Mouse (Mus musculus) cerebellum, postnatal 36 days (tissue): Measurements from ENCODE around the gene Egr2.

ENCODE experiments used
- DNase-seq, 2 experiments: peaks; one replicate each; pipeline ENCODE4 v3.0.0; 2021 to 2022; ENCODE audit warnings: mixed read lengths in 2 of 2

Egr2 gene

GRCm38 (mm10) chr10:67539401-67539730 is 4.1 kb downstream of the Egr2 start:
- no peak for DNase-seq

- no peak for DNase-seq
Observed at GRCm38 (mm10) chr10:67540591-67540990, 5.3 kb downstream of the Egr2 start.

GRCm38 (mm10) chr10:67547850-67548260 is 12.6 kb downstream of the Egr2 start:
- DNase-seq = peak in 1 of 2 experiments; percentile 27

DNA sequence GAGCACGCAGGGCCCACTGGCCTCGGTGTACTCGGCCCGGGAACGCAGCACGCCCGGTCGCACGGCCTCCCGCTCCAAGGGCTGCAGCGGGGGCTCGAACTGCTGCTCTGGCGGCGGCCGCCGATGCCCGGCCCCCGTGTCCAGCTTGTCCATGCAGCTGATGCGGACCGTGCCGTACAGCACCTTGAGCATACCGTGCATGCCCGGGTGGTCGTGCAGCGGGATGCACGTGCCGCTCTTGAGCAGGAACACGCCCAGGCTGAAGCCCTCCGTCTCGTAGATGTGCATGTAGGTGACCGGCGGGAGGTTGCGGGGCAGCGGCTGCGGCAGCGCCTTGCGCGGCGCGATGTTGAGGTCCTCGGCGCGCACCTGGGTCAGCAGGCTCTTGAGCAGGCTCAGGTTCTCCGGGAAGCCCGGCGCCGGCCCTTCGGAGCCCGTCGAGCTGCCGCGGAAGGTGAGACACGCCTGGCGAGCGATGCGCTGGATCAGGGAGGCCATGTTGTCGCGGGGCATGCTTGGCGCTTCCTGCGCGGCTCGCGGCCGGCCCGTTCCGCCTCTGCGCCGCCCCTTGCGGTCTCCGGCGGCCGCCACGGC is 13.1 kb downstream of the Egr2 start:
- no peak for DNase-seq

GRCm38 (mm10) chr10:67548877-67549731 is 13.8 kb downstream of the Egr2 start, which contains the start of gene Ado:
Gene Ado, minus strand, starts transcription at chr10:67548955.
- DNase-seq = peak; percentile 93 to 94

DNA sequence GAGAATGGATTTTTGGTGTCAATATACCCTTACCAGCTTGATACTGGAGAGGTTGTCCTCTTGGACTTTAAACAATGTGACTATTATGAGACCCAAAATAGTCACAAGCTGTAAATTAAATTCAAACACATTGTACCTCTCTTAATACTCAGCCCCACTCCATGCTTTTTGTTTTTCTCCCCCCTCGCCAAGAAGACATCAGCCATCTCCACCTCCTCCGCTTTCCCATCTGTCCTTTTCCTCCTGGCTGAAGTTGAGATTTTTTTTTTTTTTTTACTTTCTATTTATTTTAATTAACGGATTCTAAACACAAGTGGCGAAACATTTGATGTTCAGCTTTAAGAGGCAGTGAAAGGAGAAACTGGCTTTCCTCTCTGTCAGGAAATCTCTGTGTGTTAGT is 22.8 kb downstream of the Egr2 start:
- no peak for DNase-seq

DNA sequence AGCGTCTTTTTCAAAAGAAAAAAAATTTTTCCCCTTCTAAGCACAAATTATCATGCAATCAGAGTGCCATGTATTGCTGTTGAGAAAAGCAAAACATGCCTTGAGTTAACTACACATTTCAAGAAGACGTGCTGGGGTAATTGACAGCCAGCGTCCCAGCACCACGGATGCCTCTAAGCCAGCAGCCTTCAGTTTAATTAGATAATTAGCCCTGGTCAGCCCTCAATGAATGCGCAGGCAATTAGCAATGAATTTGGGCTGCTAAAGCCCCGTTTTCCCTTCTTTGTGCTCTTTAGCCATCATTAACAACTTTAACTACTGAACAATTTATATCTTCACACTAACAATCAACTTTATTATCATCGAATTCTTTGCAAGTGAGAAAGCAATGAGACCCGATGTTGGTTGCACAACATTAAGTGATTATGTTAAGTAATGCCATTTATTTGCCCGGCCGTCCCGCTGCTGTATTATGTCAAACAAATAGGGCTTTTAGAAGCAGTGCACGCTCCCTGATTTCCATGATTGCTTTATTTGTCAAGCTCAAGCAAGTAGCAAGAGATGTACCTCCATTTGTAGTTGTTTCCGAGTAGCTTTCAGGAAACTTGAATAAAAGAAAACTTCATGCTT is 24.6 kb downstream of the Egr2 start:
- DNase-seq = no peak

DNA sequence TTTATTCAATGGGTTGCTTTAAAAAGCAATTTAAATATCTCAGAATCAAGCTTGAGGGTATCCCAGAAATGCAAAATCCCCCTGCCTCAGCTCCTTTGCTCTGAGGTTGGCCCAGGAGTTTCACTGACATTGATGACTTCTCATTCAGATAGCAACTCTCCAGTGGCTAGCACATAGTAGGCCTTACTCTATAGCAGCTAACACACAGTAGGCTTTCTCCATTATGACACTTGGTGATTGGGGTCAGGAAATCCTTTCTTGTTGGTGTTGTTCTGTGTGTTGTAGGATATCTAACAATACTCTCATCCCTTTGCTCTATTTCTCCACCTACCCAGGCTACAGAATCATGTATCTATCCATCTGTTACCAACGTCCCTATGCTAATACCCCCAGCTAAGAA is 25.9 kb downstream of the Egr2 start:
- DNase-seq = no peak

DNA sequence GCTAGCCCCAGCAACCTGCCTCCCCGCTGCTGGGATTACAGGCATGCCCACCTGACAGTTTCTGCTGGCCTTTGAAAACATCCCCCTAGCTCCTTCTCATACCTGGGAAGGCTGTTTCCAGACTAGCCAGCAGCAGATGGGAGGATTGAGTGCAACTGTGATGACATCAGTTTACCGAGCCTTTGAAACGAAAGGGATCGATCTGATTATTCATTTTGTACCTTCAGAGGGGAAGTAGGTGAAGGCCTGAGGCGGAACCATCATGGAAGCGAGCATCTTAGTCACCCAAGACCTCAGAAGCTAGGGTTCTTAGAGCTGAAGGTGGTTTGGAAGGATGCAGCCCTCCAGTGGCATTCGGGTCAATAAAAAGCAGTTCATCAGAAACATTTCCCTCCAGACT is 29.2 kb downstream of the Egr2 start:
- DNase-seq = no peak

DNA sequence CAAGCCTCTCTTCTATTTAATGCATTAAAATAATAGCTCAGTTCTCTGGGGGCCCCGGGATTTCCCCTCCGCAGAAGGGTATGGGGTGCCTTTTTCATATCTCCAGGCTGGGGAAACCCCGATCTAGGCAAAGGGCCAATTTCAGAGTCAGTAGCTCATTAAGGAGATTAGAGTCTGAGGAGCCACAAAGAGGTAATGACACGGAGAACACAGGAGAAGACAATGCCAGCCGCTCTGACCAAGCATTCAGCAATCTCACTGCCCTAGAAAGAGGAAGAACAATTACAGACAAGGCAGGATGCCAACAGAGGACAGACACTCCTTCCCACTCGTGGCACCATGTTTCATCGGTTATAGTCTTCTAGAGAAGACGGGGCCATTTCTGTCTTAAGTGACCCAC is 30.8 kb downstream of the Egr2 start:
- no peak for DNase-seq

- no peak for DNase-seq
Observed at GRCm38 (mm10) chr10:67569539-67569938, 34.3 kb downstream of the Egr2 start.

- DNase-seq = no peak
Observed at GRCm38 (mm10) chr10:67571443-67571842, 36.2 kb downstream of the Egr2 start.

GRCm38 (mm10) chr10:67573310-67573709 is 38.0 kb downstream of the Egr2 start:
- DNase-seq = no peak

DNA sequence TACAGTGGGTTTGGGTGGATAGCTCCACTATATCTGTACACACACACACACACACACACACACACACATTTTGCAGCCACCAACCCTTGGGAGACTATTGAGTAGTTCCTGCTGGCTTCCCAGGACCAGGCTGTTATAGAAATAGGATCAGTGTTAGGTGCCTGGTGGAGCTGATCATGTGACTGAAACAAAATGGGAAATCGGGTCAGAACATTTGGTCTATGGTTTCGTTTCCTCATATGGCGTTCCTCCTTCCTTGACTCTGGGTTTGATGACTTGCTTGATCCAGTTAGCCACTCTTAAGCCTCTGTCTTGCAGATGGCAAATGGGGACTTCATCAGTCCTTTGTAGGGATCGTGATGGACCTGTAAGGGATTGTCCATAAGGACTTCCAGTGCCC is 44.6 kb downstream of the Egr2 start:
- no peak for DNase-seq

DNA sequence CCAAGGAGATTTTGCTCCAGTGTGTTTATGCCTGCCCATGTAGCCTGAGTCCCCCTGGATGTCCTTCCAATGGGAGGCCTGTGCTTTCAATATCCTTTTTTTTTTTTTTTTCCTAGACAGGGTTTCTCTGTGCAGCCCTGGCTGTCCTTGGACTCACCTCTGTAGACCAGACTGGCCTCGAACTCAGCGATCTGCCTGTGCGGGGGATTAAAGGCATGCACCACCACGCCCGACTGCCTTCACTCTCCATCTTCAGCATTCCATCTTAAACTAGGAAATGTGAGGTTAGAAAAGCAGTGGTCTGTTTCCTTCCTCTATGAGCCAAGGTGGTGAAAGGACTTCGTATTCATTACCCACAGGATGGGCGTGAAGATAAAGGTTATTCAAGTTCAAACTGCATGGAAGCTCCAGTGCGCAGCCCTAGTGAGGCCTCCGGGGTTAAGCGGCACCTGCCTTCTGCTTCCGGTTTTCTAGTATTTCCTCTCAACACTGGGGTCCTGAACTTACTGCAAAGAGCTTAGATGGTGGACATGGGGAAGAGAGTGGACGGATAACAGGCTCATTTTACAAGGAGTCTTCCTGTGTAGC is 46.5 kb downstream of the Egr2 start:
- no peak for DNase-seq

DNA sequence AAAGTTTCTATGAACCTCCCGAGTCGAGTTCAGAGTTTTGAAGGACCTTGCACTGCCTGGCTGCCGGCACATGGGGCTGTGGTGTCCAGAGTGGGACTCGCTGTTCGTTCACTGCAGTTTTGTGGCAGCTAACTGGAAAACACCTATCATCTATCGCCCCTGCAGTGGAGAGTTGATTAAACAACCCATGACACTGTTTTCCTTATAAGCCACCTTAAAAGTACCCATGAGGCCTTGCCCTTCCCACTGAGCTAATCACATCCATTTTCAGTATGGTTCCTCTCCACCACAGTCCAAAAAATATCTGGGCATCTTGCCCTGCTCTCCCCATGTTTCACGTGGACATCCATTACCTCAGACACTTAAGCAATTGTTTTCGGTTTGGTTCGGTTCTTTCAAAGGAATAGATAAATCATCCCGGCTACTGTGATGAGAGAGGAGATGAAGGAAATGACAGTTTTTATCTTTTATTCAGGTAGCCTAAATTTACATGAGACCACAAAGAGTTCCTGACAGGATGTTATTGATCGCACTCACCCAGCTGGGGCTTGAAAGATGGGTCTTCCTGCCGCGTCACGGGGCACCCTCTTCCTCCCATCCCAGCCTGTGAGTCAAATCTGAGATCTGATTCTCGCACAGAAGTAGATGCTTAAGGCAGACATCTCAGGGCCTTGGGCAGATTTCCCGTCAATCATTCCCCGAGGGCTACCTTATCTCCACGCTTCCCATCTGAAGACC is 50.8 kb downstream of the Egr2 start:
- DNase-seq = no peak
